Mouse (Mus musculus): ENCODE data around the gene Fitm2. TPM values are rescaled to one million over a fixed set of nuclear protein-coding genes. Genes with fewer than 3 reads are reported as not detected.

Fitm2 gene
- polyA plus RNA-seq, 1 experiment from 2014 or later: 10.8 TPM

- no peak overlapping the region for H3K4me3 ChIP-seq (replicated peaks)
- ATAC-seq (ENCODE audit: insufficient read depth, low FRiP score, low read depth): no peak
- WGBS: 49% methylated on average over 1 of the region's 1 CpGs
- H3K9ac ChIP-seq: no peak overlapping the region
- H3K27me3 ChIP-seq (replicated peaks): peaks cover 9% of the 10 kb centered on the region
- H3K4me2 ChIP-seq: no peak overlapping the region
- no peak overlapping the region for H3K27ac ChIP-seq
- no peaks in the 10 kb centered on the region for H3K36me3 ChIP-seq
- H3K4me1 ChIP-seq: 0 out of 2 replicates have a peak, but pooled peaks cover 6% of the 10 kb centered on the region
- no peaks in the 10 kb centered on the region for H3K9me3 ChIP-seq
These were observed 32.9 kb downstream of the Fitm2 start for GRCm38 (mm10) chr2:163439488-163439887.

- Histone ChIP-seq H3K9me3 (no peaks in the 10 kb centered on the region), H3K4me2 (peak overlapping the region; percentile 60), H3K9ac (no peak overlapping the region), H3K27me3 (replicated peaks) (peaks cover 9% of the 10 kb centered on the region), H3K27ac (no peak overlapping the region), H3K36me3 (no peaks in the 10 kb centered on the region), H3K4me1 (0 out of 2 replicates have a peak, but pooled peaks cover 6% of the 10 kb centered on the region), H3K4me3 (replicated peaks) (peak overlapping the region; percentile 38)
- ATAC-seq (ENCODE audit: insufficient read depth, low FRiP score, low read depth): no peak; the same call in 1 of the 2 replicates
- 1% methylated on average over 30 of the region's 30 CpGs for WGBS
These were observed 33.6 kb downstream of the Fitm2 start for GRCm38 (mm10) chr2:163438619-163439451.

- peak within 1 kb of the TSS; percentile 60 for H3K4me2 ChIP-seq
- H3K4me3 ChIP-seq (replicated peaks): peak within 1 kb of the TSS; percentile 38
- no peaks in the 10 kb centered on the region for H3K36me3 ChIP-seq
- WGBS: 0% methylated on average over 18 of the region's 18 CpGs
- 0 out of 2 replicates have a peak, but pooled peaks cover 6% of the 10 kb centered on the region for H3K4me1 ChIP-seq
- H3K9me3 ChIP-seq: no peaks in the 10 kb centered on the region
- no peak within 1 kb of the TSS for H3K9ac ChIP-seq
- H3K27ac ChIP-seq: no peak within 1 kb of the TSS
- H3K27me3 ChIP-seq (replicated peaks): peaks cover 9% of the 10 kb centered on the region
- peak; percentile 35; the same call in 1 of the 2 replicates for ATAC-seq (ENCODE audit: insufficient read depth, low FRiP score, low read depth)
These were observed 34.2 kb downstream of the Fitm2 start, which contains the start of gene Gdap1l1 for GRCm38 (mm10) chr2:163438246-163438618. Gdap1l1 (plus strand) TSS chr2:163438476.

GRCm38 (mm10) chr2:163437800-163438199 is 34.6 kb downstream of the Fitm2 start:
- H3K4me3 ChIP-seq (replicated peaks): peak overlapping the region; percentile 38
- no peak for ATAC-seq (ENCODE audit: insufficient read depth, low FRiP score, low read depth)
- no peaks in the 10 kb centered on the region for H3K9me3 ChIP-seq
- H3K27me3 ChIP-seq (replicated peaks): peaks cover 9% of the 10 kb centered on the region
- H3K4me2 ChIP-seq: peak overlapping the region; percentile 60
- H3K27ac ChIP-seq: no peak overlapping the region
- no peaks in the 10 kb centered on the region for H3K36me3 ChIP-seq
- H3K4me1 ChIP-seq: 0 out of 2 replicates have a peak, but pooled peaks cover 6% of the 10 kb centered on the region
- 37% methylated on average over 4 of the region's 4 CpGs for WGBS
- H3K9ac ChIP-seq: no peak overlapping the region

GRCm38 (mm10) chr2:163433971-163434370 is 38.5 kb downstream of the Fitm2 start:
- no peak for ATAC-seq (ENCODE audit: insufficient read depth, low FRiP score, low read depth)
- Histone ChIP-seq H3K27ac (no peak overlapping the region), H3K9me3 (no peaks in the 10 kb centered on the region), H3K4me1 (0 out of 2 replicates have a peak, but pooled peaks cover 6% of the 10 kb centered on the region), H3K9ac (no peak overlapping the region), H3K4me3 (replicated peaks) (no peak overlapping the region), H3K4me2 (no peak overlapping the region), H3K27me3 (replicated peaks) (peaks cover 3% of the 10 kb centered on the region), H3K36me3 (no peaks in the 10 kb centered on the region)
- WGBS: 13% methylated on average over 4 of the region's 4 CpGs

- ATAC-seq (ENCODE audit: insufficient read depth, low FRiP score, low read depth): no peak
- 82% methylated on average over 9 of the region's 9 CpGs for WGBS
These were observed 41.1 kb downstream of the Fitm2 start for GRCm38 (mm10) chr2:163431289-163431688.

GRCm38 (mm10) chr2:163428346-163429011 is 44.0 kb downstream of the Fitm2 start:
- no peak for ATAC-seq (ENCODE audit: insufficient read depth, low FRiP score, low read depth)
- 25% methylated on average over 4 of the region's 4 CpGs for WGBS
- H3K4me2 ChIP-seq: no peak overlapping the region
- H3K9ac ChIP-seq: no peak overlapping the region
- H3K4me1 ChIP-seq: no peaks in the 10 kb centered on the region
- H3K27ac ChIP-seq: no peak overlapping the region
- H3K36me3 ChIP-seq: no peaks in the 10 kb centered on the region
- H3K4me3 ChIP-seq (replicated peaks): no peak overlapping the region
- no peaks in the 10 kb centered on the region for H3K27me3 ChIP-seq (replicated peaks)
- no peaks in the 10 kb centered on the region for H3K9me3 ChIP-seq

More at GRCm38 (mm10) chr2:163431289-163431688, 41.1 kb downstream of the Fitm2 start:
- H3K36me3 ChIP-seq: no peaks in the 10 kb centered on the region
- H3K9ac ChIP-seq: no peak overlapping the region
- no peaks in the 10 kb centered on the region for H3K27me3 ChIP-seq (replicated peaks)
- no peaks in the 10 kb centered on the region for H3K4me1 ChIP-seq
- no peak overlapping the region for H3K4me3 ChIP-seq (replicated peaks)
- no peak overlapping the region for H3K27ac ChIP-seq
- H3K9me3 ChIP-seq: no peaks in the 10 kb centered on the region
- H3K4me2 ChIP-seq: no peak overlapping the region

GRCm38 (mm10) chr2:163424597-163424996 is 47.8 kb downstream of the Fitm2 start, which contains the start of gene Oser1:
Oser1 (minus strand) TSS chr2:163424697.
- ATAC-seq (ENCODE audit: insufficient read depth, low FRiP score, low read depth): no peak
- Histone ChIP-seq H3K4me3 (replicated peaks) (no peak within 1 kb of the TSS), H3K9ac (no peak within 1 kb of the TSS), H3K27ac (no peak within 1 kb of the TSS), H3K9me3 (no peaks in the 10 kb centered on the region), H3K4me2 (no peak within 1 kb of the TSS), H3K4me1 (peaks cover 6% of the 10 kb centered on the region), H3K36me3 (no peaks in the 10 kb centered on the region), H3K27me3 (replicated peaks) (no peaks in the 10 kb centered on the region)
- WGBS: 79% methylated on average over 6 of the region's 6 CpGs

- no peak for ATAC-seq (ENCODE audit: insufficient read depth, low FRiP score, low read depth)
- H3K9me3 ChIP-seq: no peaks in the 10 kb centered on the region
- no peak overlapping the region for H3K4me2 ChIP-seq
- WGBS: 75% methylated on average over 9 of the region's 9 CpGs
- H3K9ac ChIP-seq: no peak overlapping the region
- H3K36me3 ChIP-seq: no peaks in the 10 kb centered on the region
- no peak overlapping the region for H3K27ac ChIP-seq
- H3K4me1 ChIP-seq: peaks cover 8% of the 10 kb centered on the region
- H3K4me3 ChIP-seq (replicated peaks): no peak overlapping the region
- no peaks in the 10 kb centered on the region for H3K27me3 ChIP-seq (replicated peaks)
These were observed 49.4 kb downstream of the Fitm2 start for GRCm38 (mm10) chr2:163422895-163423660.

- Histone ChIP-seq H3K4me2 (peak overlapping the region; percentile 70), H3K36me3 (no peaks in the 10 kb centered on the region), H3K27ac (no peak overlapping the region), H3K9me3 (no peaks in the 10 kb centered on the region), H3K4me1 (peaks cover 16% of the 10 kb centered on the region), H3K9ac (peak overlapping the region; percentile 19; the same call in 1 of the 2 replicates), H3K4me3 (replicated peaks) (peak overlapping the region; percentile 95), H3K27me3 (replicated peaks) (no peaks in the 10 kb centered on the region)
- ATAC-seq (ENCODE audit: insufficient read depth, low FRiP score, low read depth): no peak
- 30% methylated on average over 10 of the region's 10 CpGs for WGBS
These were observed 52.0 kb downstream of the Fitm2 start for GRCm38 (mm10) chr2:163420366-163420886.

- WGBS: under 1% methylated on average over 68 of the region's 71 CpGs
- peak; percentile 99 for ATAC-seq (ENCODE audit: insufficient read depth, low FRiP score, low read depth)
- Histone ChIP-seq H3K27me3 (replicated peaks) (no peaks in the 10 kb centered on the region), H3K9ac (peak overlapping the region; percentile 80), H3K4me2 (peak overlapping the region; percentile 70), H3K4me3 (replicated peaks) (peak overlapping the region; percentile 95), H3K4me1 (peaks cover 16% of the 10 kb centered on the region), H3K9me3 (no peaks in the 10 kb centered on the region), H3K27ac (peak overlapping the region; percentile 77), H3K36me3 (peaks cover 4% of the 10 kb centered on the region; the same call in 1 of the 2 replicates)
These were observed 52.9 kb downstream of the Fitm2 start for GRCm38 (mm10) chr2:163419346-163420045.
